Mouse (Mus musculus) heart, adult 8-10 months (tissue): Measurements from ENCODE around the gene Habp2. TPM values are rescaled to one million over a fixed set of nuclear protein-coding genes. Genes with fewer than 3 reads are reported as not detected.

Experiments
- DNase-seq: peaks from one replicate; pipeline ENCODE4 v3.0.0; 2022; ENCODE audit warnings: low spot score
- total RNA-seq, 4 experiments: library from RNA; stranded (reverse); gene quantifications; 2 replicates each; pipeline ENCODE4 v1.2.4; 2022

Gene Habp2
- not detected for total RNA-seq

- DNase-seq, result no peak
Observed at GRCm38 (mm10) chr19:56286866-56287265, at the start of gene Habp2. Gene Habp2 (plus strand): TSS chr19:56287137.

DNA sequence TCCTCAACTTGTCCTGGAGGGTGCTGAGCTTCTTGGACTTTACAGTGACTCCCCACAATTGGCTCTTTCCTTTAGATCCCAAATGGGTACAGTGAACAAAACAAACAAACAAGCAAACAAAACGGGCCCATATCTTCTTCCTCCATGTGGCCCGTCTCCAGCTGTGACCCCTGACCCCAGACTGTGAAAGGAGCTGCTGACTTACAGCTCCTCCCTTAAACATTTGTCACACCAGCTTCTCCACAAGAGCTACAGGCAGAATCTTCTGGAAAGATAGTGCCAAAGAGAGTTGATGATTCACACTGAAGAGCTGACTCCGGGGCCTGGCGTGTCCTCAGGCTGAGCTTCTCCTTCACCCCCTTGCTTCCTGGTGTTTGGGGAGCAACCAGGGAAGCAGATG lies 48.4 kb upstream of the Habp2 start:
- DNase-seq, result no peak

DNA sequence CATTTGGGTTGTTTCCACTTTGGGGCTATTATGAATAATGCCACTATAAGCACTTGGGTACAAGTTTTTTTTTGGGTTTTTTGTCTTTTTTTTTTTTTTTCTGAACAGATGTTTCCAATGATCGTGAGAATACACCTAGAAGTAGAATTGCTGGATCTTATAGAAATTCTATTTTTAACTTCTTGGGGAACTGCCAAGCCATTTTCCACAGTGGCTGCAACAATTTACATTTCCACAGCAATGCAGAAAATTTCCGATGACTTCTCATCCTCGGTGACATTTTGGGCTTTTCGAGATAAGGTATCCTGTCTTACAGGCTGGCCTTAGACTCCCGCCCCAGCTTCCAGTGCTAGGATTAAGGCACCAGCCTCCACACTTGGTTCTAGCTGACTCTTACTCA lies 41.7 kb upstream of the Habp2 start:
- no peak for DNase-seq

DNA sequence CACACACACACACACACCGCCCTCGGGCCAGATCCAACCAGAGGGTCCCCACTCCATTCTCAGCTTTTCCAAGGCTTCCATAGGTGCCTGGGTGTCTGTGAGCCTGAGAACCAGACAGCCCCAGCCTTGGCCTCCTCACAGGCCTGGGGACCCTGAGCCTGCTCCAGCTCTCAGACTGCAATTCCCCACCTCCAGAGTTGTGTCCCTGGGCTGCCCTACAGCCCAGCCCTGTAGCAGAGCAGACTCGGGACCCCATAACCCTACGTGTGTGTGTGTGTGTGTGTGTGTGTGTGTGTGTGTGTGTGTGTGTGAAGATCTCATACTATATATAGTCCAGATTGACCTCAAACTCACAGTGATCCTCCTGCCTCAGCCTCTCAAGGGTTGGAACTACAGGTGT lies 34.1 kb upstream of the Habp2 start:
- DNase-seq, result no peak

DNA sequence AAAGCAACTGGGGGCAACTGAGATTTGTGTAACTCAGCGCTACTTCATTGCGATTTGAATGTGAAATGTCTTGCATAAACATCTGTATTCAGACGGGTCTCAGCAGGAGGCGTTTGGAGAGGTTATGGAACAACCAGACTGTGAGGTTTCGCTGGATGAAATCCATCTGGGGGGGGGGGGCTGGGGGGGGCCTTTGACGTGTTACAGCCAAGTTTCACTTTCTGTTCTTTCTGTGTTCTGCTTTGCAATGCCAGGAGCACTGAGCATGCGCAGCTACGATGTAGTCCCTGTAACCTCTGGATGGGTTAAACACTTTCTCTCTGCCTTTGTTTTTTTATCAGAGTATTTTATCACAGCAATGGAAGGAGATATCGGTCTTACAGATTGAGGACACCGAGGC lies 33.7 kb upstream of the Habp2 start:
- peak; percentile 24 for DNase-seq

DNA sequence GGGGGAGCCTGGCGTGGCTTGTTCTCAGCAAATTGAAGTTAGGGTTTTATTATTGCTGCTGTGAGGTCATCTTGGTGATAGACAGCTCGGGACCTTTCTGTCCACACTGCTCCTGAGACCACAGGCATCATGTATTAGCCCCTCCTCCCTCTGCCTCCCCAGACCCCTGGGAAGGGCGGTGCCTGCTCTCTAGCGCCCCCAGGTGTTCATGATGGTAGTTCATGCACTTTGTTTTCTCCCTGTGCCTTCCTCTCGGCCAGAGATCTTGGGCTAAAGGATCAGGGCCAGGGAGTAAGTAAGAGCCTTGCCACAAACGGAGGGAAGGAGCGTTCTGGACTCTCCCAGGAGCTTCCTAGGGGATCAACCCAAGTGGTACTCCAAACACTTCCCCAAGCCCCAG lies 32.2 kb upstream of the Habp2 start:
- DNase-seq, result no peak

DNA sequence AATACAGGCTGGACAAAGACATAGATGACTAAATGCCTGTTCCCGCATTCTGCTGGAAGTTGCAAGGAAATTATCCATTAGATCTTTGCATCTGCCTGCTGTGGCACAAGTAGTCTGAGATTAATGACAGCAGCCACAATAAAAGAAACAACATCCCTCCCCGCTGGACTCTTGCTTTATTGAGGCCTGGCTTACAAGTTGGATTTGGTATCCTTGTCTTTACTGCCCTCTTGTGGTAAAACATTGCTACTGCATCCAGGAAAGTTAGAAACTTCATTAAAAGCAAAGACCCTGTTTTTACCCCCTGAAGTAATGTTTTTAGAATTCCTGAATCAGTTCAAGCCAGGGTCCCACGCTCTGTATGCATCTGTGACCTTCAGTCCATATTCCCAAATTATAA lies 31.4 kb upstream of the Habp2 start:
- peak; percentile 55 for DNase-seq

DNA sequence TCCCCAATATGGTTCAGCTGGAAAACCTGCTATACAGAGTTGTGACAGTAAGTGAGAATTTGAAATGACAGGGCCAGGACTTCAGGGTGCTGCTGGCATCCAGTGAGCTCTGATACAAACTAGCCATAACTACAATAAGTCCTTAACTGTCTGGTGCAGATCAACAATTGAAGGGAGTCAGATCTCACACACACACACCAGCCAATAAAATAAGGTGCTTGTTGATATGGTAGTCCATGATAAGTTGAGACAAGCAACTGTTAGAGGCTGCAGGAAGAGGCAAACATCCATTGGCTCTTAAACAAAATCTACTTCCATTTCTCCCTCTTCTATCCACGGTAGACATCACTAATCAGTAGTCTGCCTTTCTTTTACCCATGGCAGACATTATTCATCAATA lies 30.7 kb upstream of the Habp2 start:
- no peak for DNase-seq

- DNase-seq, result no peak
Observed at GRCm38 (mm10) chr19:56256741-56257140, 30.2 kb upstream of the Habp2 start.

DNA sequence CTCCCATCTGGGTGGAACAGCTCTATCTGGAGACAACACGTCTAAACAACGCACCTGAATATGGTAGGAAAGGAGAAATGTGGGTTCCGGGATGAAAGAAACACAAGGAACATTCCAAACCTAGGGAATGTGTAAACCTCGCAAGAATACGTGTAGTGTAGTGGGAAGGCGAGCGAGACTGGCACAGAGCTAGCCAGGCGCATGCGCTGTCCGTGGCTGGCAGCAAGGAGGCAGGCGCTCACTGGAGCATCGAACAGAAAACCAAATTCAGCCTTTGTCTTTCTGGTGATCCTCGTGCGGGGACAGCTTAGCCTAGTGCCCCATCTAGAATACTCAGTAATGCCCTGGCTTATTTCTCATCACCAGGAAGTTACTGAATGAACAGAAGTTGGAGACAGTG lies 23.2 kb upstream of the Habp2 start:
- no peak for DNase-seq

DNA sequence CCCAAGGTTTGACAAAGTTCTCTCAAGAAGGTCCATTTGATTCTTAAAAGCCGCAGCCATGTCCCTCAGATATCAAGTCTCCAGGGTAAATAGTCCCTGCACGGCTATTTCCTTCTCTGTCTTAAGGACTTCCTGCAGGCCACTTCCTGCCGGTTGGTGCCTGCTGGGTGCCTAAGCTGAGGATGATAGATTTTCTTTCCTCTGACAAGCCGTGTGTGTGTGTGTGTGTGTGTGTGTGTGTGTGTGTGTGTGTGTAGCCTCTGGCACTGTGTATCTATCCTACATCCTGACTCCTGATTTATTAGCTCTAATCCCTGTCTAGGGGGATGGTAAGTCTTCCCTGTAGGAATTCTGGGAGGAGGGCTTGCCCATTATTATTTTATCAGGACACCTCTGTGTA lies 22.8 kb upstream of the Habp2 start:
- no peak for DNase-seq

DNA sequence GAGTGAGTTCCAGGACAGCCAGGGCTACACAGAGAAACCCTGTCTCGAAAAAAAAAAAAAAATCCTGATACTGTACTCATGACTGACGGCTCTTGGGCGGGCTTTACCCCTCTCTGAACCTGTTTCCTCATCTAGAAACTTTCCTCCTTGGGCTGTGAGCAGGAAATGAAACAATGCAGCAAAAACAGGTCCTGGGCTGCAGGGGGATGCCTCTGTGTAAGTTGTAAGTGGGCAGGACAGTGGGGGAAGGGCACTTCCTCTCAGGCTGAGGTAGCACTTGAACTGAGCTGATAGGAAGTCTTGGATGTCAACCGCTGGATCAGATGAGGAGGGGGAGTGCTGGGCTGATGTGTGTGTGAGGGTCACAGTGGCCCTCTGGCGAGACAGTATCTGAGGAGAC lies 21.8 kb upstream of the Habp2 start:
- DNase-seq, result no peak

GRCm38 (mm10) chr19:56272081-56272480 lies 14.9 kb upstream of the Habp2 start:
- DNase-seq, result no peak

GRCm38 (mm10) chr19:56277140-56277804 lies 9.7 kb upstream of the Habp2 start:
- no peak for DNase-seq

DNA sequence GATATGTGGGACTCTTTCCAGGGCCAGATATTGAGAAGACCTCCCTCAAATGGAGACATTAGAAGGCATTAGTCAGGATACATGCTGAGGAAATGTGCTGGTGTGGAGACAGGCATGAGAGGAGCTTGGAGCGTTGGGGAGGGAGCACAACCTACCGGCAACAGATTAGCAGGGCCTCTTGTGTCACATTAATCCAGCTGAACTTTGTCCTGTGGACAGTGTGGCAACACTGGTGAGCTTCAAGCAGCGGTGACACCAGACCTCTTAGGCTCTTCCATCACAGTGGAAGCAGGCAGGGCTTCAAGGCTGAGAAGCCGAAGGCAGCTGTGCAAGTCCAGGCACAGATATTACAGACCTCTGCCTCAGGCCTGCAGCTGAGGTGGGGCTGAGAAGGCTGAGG lies 9.0 kb upstream of the Habp2 start:
- DNase-seq, result no peak

GRCm38 (mm10) chr19:56278366-56278765 lies 8.6 kb upstream of the Habp2 start:
- DNase-seq, result no peak

DNA sequence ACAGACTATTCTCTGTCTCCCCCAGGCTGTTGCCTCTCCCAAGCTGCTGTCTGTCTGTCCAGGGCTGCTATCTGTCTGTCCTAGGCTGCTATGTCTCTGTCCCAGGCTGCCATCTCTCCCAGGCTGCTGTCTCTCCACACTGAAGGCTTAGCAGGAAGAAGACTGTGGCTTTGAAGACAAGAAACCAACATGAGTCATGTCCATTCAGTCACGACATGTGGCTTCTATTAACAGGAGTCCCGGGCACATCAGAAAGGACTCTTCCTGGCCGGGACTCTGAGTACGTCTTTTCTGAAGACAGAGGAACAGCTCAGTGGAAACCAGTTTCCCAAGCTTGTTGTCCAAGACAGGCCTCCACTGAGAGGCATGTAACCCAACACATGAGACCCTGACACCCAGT lies 1.7 kb upstream of the Habp2 start:
- DNase-seq, result no peak

DNA sequence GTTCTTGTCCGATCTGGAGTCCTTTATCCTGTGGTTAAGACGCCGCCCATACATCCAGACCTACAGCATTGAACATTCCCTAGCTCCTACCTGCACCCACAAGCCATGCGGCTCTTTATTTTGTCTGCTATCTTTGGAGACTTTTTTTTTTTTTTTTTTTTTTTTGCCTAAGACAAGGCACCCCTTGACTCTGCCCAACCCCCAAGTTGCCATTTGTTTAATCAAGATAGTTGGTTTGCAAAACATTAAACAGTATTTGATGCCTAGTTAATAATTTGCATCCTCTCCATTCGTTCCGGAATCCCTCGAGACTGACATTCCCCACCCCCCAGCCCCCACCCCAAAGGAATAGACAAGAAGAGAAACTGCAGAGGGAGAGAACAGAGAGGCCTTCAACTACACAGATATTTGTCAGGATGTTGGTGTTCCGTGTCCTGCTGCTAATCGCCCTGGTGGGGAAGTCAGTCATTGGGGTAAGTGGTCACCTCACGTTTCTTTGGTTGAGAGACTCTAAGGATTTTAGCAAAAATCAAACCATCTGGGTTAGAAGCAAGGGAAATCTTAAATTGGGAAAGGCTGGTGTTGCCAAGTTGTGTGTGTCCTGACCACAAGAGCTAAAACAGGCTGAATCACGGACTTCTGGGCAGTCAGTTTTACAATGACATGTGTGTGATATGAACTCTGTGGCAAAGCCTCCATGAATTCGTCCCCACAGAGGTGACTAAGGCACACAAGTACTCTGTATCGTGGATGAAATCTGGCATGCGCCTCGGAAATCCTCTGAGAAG lies 837 bp downstream of the Habp2 start:
- DNase-seq, result no peak

DNA sequence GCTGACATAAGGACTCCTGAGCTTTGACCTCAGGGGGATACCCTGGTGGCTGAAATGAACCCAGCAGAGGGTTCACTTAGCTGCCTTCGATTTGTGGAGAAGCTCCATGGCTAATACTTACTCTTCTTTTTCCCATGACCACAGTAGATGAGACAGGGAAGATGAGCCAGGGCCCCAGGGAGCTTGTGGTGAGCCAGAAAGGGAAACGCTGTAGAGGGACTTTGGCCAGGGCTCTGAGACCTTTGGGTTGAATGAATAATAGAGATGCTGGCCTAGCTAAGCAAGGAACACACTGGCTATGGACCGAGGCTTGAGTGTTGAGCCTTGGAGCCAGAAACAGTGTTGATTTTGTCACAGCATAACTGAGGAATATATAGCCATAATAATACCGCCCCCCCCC lies 1.5 kb downstream of the Habp2 start:
- no peak for DNase-seq

DNA sequence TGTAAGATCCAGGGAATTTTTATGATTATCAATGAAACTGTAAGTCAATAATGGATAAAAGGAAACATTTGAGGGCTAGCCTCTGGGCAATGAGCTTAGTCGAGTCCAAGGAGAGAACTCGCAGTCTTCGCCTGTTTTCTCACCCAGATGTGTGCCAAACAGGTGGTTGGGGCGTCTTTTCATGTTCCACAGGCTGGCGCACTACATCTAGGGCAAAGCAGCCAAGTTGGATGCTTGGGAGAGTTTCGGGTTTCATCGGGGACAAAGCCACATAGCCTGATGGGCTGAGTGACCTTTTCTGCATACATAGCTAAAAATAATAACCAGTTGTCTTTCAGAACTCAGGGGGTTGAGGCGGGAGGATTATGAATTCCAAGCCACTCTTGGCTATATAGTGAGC lies 2.7 kb downstream of the Habp2 start:
- no peak for DNase-seq

GRCm38 (mm10) chr19:56291898-56292297 lies 5.0 kb downstream of the Habp2 start:
- DNase-seq, result peak; percentile 26

DNA sequence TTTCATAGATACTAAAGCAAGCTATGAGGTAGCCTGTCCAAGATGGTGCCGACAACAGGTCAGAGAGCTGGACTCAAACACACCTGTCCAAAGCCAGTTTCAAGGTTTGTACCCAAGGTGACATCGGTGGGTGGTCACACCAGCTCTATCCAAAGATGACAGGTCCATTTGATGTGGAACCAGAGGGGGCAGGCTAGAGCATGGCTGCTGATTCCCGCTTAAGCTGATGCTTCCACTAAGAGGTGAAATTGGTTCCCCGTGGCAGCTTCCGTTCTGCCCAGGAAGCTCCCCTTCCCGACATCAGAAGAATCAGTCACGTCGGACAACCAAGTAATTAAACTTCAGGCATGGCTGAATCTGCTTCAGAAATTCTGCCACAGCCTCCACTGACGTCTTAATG lies 5.4 kb downstream of the Habp2 start:
- DNase-seq, result no peak

DNA sequence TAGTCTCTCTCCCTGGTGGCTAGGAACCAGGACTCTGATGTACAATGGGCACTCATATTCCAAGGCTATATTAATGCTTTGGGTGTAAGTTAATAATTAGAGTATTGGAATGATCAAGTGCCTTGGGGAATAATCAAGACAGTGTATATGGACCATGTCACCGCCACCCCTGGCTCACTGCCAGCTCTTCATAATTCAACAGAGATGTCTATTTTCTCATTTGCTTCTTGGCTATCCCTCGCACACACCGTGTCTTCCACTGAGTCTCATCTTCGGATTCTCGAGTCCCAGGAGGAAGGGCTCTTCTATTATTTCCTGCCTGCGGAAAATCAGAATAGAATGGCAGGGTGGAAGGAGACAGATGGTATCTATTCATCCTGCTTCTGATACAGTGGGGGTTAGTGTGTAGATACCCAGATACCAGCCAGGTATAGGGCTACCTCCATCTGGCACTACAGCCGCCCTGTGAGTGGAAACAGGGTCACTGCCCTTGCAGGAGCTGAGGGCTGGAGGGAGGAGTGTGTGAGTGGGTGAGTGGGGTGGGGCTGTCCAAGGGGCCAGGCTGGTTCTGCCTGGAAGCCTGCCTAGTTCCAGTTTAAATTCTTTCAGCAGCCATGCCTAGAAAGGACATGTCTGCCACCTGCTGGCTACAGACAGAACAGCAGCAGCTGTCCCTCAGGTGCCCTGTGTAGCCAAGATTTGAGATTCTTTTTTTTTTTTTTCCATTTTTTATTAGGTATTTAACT lies 7.9 kb downstream of the Habp2 start:
- DNase-seq, result peak; percentile 56
